Mouse (Mus musculus): ENCODE measurements around the gene Scube3. TPM values are rescaled to one million over a fixed set of nuclear protein-coding genes. Genes with fewer than 3 reads are reported as not detected.

Gene Scube3
- polyA plus RNA-seq, 1 experiment from 2014 or later: 8.6 TPM

DNA sequence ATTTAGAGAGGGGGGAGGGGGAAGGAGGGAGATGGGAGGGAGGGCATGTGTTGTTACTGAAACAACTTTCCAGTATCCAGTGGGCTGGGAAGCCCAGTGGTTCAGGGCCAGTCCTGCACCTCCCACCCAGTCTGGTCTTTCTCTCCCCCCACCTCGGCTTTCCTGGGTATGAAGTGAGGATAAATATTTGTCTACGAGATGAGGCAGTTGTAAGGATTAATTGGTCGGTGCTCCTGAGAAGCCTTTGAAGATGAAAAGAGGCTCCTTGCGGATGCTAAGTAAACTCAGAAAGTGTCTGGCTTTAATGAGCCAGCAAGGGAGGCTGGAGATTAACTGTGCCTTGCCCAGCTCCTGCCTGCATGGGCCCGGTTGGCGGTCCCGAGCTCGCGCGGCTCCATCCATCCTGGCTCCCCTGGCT, 40.0 kb upstream of the Scube3 start:
- Histone ChIP-seq H3K36me3 (ENCODE audit: control insufficient read depth, insufficient read depth, low read length) (no peaks in the 10 kb centered on the region), H3K4me1 (replicated peaks; ENCODE audit: control insufficient read depth, insufficient read depth, low read length) (peaks cover 3% of the 10 kb centered on the region), H3K9ac (ENCODE audit: low read depth, low read length) (no peak overlapping the region), H3K4me2 (replicated peaks; ENCODE audit: low read depth, low read length) (no peak overlapping the region), H3K4me3 (ENCODE audit: low read depth, low read length) (no peak overlapping the region), H3K27ac (ENCODE audit: low read depth, low read length) (0 out of 2 replicates have a peak overlapping the region, but pooled peaks have one; percentile 24), H3K9me3 (ENCODE audit: control insufficient read depth, low read length) (no peaks in the 10 kb centered on the region), H3K27me3 (ENCODE audit: control insufficient read depth, insufficient read depth, low read length) (no peaks in the 10 kb centered on the region)
- WGBS: 41% methylated on average over 10 of the region's 10 CpGs
- ATAC-seq (ENCODE audit: low FRiP score) (no peak), DNase-seq (ENCODE audit: low spot score) (no peak)

DNA sequence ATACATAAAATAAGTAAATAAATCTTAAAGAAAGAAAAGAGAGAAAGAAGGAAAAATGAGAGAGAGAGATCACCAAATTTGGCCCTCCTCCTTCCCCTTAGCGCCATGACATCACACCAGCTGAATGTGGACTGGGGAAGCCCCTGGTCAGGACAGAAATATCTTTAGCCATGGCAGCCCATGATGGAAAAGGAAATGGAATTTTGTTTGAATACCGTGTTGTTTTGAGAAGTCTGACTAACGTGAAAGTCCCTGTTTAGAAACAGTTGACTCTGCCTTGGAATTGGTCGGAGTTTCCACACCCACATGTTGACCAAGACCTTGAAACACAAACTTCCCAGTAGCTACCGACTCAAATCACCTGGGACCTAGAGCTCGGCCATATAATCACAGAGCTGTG, 37.5 kb upstream of the Scube3 start:
- Histone ChIP-seq H3K9ac (ENCODE audit: low read depth, low read length) (no peak overlapping the region), H3K4me3 (ENCODE audit: low read depth, low read length) (no peak overlapping the region), H3K9me3 (ENCODE audit: control insufficient read depth, low read length) (no peaks in the 10 kb centered on the region), H3K4me1 (replicated peaks; ENCODE audit: control insufficient read depth, insufficient read depth, low read length) (peaks cover 8% of the 10 kb centered on the region), H3K27me3 (ENCODE audit: control insufficient read depth, insufficient read depth, low read length) (no peaks in the 10 kb centered on the region), H3K4me2 (replicated peaks; ENCODE audit: low read depth, low read length) (no peak overlapping the region), H3K36me3 (ENCODE audit: control insufficient read depth, insufficient read depth, low read length) (no peaks in the 10 kb centered on the region), H3K27ac (ENCODE audit: low read depth, low read length) (no peak overlapping the region)
- DNase-seq (ENCODE audit: low spot score): no peak
- whole genome bisulfite sequencing: 86% methylated on average over 6 of the region's 6 CpGs
- ATAC-seq (ENCODE audit: low FRiP score): no peak

DNA sequence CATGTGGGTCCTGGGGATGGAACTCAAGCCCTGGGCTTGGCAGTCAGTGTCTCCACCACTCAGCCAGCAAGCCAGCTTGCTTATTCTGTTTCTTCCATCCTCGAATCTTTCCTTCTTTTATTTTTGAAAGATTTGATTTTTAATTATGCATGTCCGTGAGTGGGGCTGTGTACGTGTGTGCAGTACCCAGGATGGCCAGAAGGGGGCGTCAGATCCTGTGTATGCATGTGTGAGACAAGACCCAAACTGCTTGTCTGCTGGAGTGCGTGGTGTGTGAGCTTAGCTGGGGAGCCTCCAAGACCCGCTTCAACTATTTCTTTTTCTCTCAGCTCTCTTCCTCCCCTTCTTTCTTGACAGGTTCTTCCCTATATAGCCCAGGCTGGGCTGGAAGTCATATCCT, 35.6 kb upstream of the Scube3 start:
- H3K27ac ChIP-seq (ENCODE audit: low read depth, low read length): no peak overlapping the region
- no peak overlapping the region for H3K4me2 ChIP-seq (replicated peaks; ENCODE audit: low read depth, low read length)
- ATAC-seq (ENCODE audit: low FRiP score): no peak
- H3K9ac ChIP-seq (ENCODE audit: low read depth, low read length): no peak overlapping the region
- H3K9me3 ChIP-seq (ENCODE audit: control insufficient read depth, low read length): no peaks in the 10 kb centered on the region
- H3K4me1 ChIP-seq (replicated peaks; ENCODE audit: control insufficient read depth, insufficient read depth, low read length): peaks cover 8% of the 10 kb centered on the region
- no peaks in the 10 kb centered on the region for H3K27me3 ChIP-seq (ENCODE audit: control insufficient read depth, insufficient read depth, low read length)
- WGBS: 75% methylated on average over 6 of the region's 6 CpGs
- no peaks in the 10 kb centered on the region for H3K36me3 ChIP-seq (ENCODE audit: control insufficient read depth, insufficient read depth, low read length)
- no peak overlapping the region for H3K4me3 ChIP-seq (ENCODE audit: low read depth, low read length)
- peak; percentile 35 for DNase-seq (ENCODE audit: low spot score)

DNA sequence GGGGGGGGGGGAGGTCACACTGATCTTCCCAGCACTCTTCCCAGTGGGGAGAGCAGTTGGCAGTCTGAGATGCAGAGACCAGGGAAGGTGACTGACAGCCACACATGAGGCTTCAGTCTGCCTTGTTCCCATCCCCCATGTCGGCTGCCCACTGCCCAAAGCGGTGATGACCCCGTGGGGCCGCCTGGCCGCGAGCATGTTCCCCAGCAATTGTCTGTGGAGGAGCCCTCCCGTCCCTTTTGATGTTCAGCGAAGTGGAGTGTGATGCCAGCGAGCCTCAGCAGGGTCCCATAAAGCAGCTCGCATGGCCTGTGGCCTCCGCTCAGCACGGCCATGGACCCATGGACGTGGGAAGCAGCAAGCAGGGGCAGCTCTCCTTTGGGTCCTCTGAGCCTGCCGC, 34.7 kb upstream of the Scube3 start:
- peaks cover 8% of the 10 kb centered on the region for H3K4me1 ChIP-seq (replicated peaks; ENCODE audit: control insufficient read depth, insufficient read depth, low read length)
- H3K9ac ChIP-seq (ENCODE audit: low read depth, low read length): no peak overlapping the region
- WGBS: 9% methylated on average over 14 of the region's 14 CpGs
- no peak overlapping the region for H3K4me3 ChIP-seq (ENCODE audit: low read depth, low read length)
- H3K4me2 ChIP-seq (replicated peaks; ENCODE audit: low read depth, low read length): peak overlapping the region; percentile 11; the same call in 1 of the 2 replicates
- H3K27me3 ChIP-seq (ENCODE audit: control insufficient read depth, insufficient read depth, low read length): no peaks in the 10 kb centered on the region
- DNase-seq (ENCODE audit: low spot score) (peak; percentile 52), ATAC-seq (ENCODE audit: low FRiP score) (peak; percentile 35; the same call in 1 of the 2 replicates)
- no peaks in the 10 kb centered on the region for H3K9me3 ChIP-seq (ENCODE audit: control insufficient read depth, low read length)
- H3K27ac ChIP-seq (ENCODE audit: low read depth, low read length): no peak overlapping the region; the same call in 1 of the 2 replicates
- no peaks in the 10 kb centered on the region for H3K36me3 ChIP-seq (ENCODE audit: control insufficient read depth, insufficient read depth, low read length)

DNA sequence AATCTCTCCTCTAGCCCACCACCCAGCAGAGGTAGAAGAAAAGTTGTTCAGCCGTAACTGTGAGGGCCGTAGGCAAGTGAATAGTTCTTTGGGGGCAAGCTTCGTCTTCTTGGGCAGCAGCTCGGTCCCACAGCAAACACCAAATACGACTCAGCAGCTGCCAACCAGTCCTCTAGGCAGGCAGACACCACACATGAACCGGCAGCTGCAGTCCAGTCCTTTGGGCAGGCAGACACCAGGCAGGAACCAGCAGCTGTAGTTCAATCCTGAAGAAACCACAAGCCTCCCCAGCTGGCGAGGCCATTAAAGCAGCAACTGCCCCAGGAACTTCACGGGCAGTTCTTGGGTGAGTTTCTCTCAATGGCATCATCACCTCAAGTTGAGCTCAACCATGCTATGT, 29.7 kb upstream of the Scube3 start:
- Histone ChIP-seq H3K4me1 (replicated peaks; ENCODE audit: control insufficient read depth, insufficient read depth, low read length) (peaks cover 2% of the 10 kb centered on the region; the same call in 1 of the 2 replicates), H3K27me3 (ENCODE audit: control insufficient read depth, insufficient read depth, low read length) (no peaks in the 10 kb centered on the region), H3K4me3 (ENCODE audit: low read depth, low read length) (no peak overlapping the region), H3K9me3 (ENCODE audit: control insufficient read depth, low read length) (no peaks in the 10 kb centered on the region), H3K27ac (ENCODE audit: low read depth, low read length) (no peak overlapping the region), H3K4me2 (replicated peaks; ENCODE audit: low read depth, low read length) (no peak overlapping the region), H3K36me3 (ENCODE audit: control insufficient read depth, insufficient read depth, low read length) (no peaks in the 10 kb centered on the region), H3K9ac (ENCODE audit: low read depth, low read length) (no peak overlapping the region)
- 86% methylated on average over 8 of the region's 8 CpGs for WGBS
- no peak for ATAC-seq (ENCODE audit: low FRiP score)
- no peak for DNase-seq (ENCODE audit: low spot score)

DNA sequence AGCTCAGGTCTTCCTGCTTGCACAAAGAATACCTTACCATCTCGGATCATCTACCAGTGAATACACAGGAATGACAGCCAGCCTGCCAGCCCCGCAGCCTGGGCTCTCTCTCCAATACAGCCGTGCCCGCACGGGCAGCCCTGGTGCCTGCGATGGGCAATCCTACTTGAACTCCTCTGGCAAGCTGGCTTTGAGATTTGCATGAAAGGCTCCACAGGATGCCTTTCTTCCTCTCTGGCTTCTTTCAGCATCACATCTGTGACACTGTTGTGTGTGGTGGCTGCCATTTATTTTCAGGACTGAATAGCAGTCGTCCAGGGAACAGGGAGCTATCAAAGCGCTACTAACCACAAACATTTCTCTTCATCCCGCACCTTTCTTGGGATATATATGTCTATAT, 25.6 kb upstream of the Scube3 start:
- whole genome bisulfite sequencing: 40% methylated on average over 9 of the region's 9 CpGs
- no peak overlapping the region for H3K9ac ChIP-seq (ENCODE audit: low read depth, low read length)
- DNase-seq (ENCODE audit: low spot score) (no peak), ATAC-seq (ENCODE audit: low FRiP score) (no peak)
- no peaks in the 10 kb centered on the region for H3K27me3 ChIP-seq (ENCODE audit: control insufficient read depth, insufficient read depth, low read length)
- no peaks in the 10 kb centered on the region; the same call in 1 of the 2 replicates for H3K4me1 ChIP-seq (replicated peaks; ENCODE audit: control insufficient read depth, insufficient read depth, low read length)
- H3K4me2 ChIP-seq (replicated peaks; ENCODE audit: low read depth, low read length): no peak overlapping the region
- H3K4me3 ChIP-seq (ENCODE audit: low read depth, low read length): no peak overlapping the region
- no peaks in the 10 kb centered on the region for H3K9me3 ChIP-seq (ENCODE audit: control insufficient read depth, low read length)
- H3K27ac ChIP-seq (ENCODE audit: low read depth, low read length): 0 out of 2 replicates have a peak overlapping the region, but pooled peaks have one; percentile 20
- no peaks in the 10 kb centered on the region for H3K36me3 ChIP-seq (ENCODE audit: control insufficient read depth, insufficient read depth, low read length)

DNA sequence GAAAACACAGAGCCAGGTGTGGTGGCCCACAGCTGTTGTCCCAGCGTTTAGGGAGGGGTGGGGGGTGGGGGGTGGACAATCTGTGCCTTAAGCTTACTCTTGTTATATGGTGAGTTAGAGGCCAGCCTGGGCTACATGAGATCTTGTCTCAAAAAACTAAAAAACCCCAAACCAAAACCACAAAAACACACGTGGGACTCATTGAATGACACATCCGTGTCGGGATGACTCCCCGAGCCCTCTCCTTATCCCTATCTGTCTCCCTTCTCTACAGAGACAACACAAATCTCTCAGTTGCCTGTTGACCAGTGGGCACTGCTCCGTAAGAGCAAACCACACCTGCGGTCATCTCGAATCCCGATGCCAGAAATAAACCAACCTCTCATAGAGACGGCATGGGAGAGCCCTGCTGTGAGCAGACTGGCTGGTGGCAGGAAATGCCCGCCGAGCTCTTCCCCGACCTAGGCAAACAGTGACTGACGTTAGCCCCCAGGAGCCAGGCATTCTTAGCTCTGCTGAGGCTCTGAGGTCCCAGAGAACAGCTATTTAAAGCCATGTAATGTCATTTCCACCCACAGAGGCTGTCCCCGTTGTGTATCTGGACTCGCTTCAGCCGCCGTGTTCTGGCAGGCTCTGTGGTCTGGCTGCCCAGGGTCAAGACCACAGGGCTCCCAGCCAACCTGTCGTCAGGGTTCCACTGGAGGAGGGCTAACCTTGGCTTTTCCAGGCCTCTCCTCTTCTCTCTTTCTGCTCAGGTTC, 24.3 kb upstream of the Scube3 start:
- no peaks in the 10 kb centered on the region; the same call in 1 of the 2 replicates for H3K4me1 ChIP-seq (replicated peaks; ENCODE audit: control insufficient read depth, insufficient read depth, low read length)
- WGBS: 54% methylated on average over 19 of the region's 19 CpGs
- no peak overlapping the region for H3K4me3 ChIP-seq (ENCODE audit: low read depth, low read length)
- ATAC-seq (ENCODE audit: low FRiP score) (no peak), DNase-seq (ENCODE audit: low spot score) (no peak)
- H3K27me3 ChIP-seq (ENCODE audit: control insufficient read depth, insufficient read depth, low read length): no peaks in the 10 kb centered on the region
- no peak overlapping the region for H3K27ac ChIP-seq (ENCODE audit: low read depth, low read length)
- H3K9me3 ChIP-seq (ENCODE audit: control insufficient read depth, low read length): no peaks in the 10 kb centered on the region
- no peak overlapping the region for H3K9ac ChIP-seq (ENCODE audit: low read depth, low read length)
- H3K36me3 ChIP-seq (ENCODE audit: control insufficient read depth, insufficient read depth, low read length): no peaks in the 10 kb centered on the region
- H3K4me2 ChIP-seq (replicated peaks; ENCODE audit: low read depth, low read length): no peak overlapping the region

DNA sequence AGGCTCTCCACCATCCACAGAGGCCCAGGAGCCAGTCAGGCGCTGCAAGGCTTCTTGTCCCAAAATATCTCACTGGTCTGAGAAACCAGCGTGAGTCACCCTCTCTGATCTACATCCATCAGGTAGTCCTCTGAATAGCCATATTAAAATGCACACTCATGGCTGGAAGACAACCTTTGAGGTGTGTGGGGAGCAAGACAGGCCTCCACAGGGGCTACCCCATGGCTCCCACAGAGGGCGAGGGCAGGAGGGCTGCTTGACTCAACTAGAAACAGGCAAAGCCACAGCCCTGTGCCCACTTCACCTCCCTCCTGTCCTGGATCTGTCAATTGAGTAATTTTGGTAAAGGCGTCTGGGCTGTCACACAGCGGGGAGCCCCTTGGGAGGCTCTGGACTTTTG, 21.5 kb upstream of the Scube3 start:
- no peaks in the 10 kb centered on the region for H3K9me3 ChIP-seq (ENCODE audit: control insufficient read depth, low read length)
- 79% methylated on average over 5 of the region's 5 CpGs for WGBS
- no peaks in the 10 kb centered on the region for H3K27me3 ChIP-seq (ENCODE audit: control insufficient read depth, insufficient read depth, low read length)
- H3K4me1 ChIP-seq (replicated peaks; ENCODE audit: control insufficient read depth, insufficient read depth, low read length): peaks cover 13% of the 10 kb centered on the region
- no peak overlapping the region for H3K4me3 ChIP-seq (ENCODE audit: low read depth, low read length)
- DNase-seq (ENCODE audit: low spot score) (no peak), ATAC-seq (ENCODE audit: low FRiP score) (no peak)
- no peak overlapping the region for H3K9ac ChIP-seq (ENCODE audit: low read depth, low read length)
- H3K27ac ChIP-seq (ENCODE audit: low read depth, low read length): no peak overlapping the region
- H3K36me3 ChIP-seq (ENCODE audit: control insufficient read depth, insufficient read depth, low read length): no peaks in the 10 kb centered on the region
- H3K4me2 ChIP-seq (replicated peaks; ENCODE audit: low read depth, low read length): no peak overlapping the region

DNA sequence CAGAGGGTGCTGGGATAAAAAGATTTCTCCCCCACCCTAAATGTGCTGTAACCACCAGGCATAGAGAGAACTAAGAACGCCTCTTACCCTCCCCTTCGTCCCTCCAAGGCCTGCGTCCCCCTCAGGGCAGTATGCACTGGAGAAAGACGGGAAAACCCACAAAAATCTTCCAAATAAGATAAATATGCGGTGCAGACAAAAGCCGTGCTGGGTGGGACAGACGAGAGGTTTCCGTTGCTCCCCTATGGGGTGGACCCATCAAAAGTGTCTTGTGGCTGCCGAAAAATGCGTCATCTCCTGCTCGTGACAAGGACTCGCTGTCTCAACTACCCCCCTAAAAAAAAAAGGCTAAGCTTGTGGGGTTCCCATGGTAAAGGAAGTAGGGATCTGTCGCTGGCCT, 19.0 kb upstream of the Scube3 start:
- no peak overlapping the region for H3K4me2 ChIP-seq (replicated peaks; ENCODE audit: low read depth, low read length)
- no peak overlapping the region for H3K4me3 ChIP-seq (ENCODE audit: low read depth, low read length)
- DNase-seq (ENCODE audit: low spot score): no peak
- no peak for ATAC-seq (ENCODE audit: low FRiP score)
- no peaks in the 10 kb centered on the region for H3K9me3 ChIP-seq (ENCODE audit: control insufficient read depth, low read length)
- H3K4me1 ChIP-seq (replicated peaks; ENCODE audit: control insufficient read depth, insufficient read depth, low read length): peaks cover 13% of the 10 kb centered on the region
- no peaks in the 10 kb centered on the region for H3K27me3 ChIP-seq (ENCODE audit: control insufficient read depth, insufficient read depth, low read length)
- H3K27ac ChIP-seq (ENCODE audit: low read depth, low read length): no peak overlapping the region
- WGBS: 42% methylated on average over 13 of the region's 13 CpGs
- no peaks in the 10 kb centered on the region for H3K36me3 ChIP-seq (ENCODE audit: control insufficient read depth, insufficient read depth, low read length)
- H3K9ac ChIP-seq (ENCODE audit: low read depth, low read length): peak overlapping the region; percentile 32; the same call in 1 of the 2 replicates

Measured in hindbrain, embryonic 11.5 days (tissue).